Mouse (Mus musculus) CD4-positive helper T cell, adult 2 months (primary cell): ENCODE data around the gene Evl.
"Not testable (repeated sequence)": the region's sequence is repeated elsewhere in the genome, so short reads cannot be mapped to it uniquely, and the experiment has no call there.

Source experiments
- DNase-seq: peaks from one replicate; pipeline ENCODE4 v3.0.0-alpha.2; 2012; ENCODE audit warnings: low read depth, missing footprints, low spot score

The Evl gene

DNA sequence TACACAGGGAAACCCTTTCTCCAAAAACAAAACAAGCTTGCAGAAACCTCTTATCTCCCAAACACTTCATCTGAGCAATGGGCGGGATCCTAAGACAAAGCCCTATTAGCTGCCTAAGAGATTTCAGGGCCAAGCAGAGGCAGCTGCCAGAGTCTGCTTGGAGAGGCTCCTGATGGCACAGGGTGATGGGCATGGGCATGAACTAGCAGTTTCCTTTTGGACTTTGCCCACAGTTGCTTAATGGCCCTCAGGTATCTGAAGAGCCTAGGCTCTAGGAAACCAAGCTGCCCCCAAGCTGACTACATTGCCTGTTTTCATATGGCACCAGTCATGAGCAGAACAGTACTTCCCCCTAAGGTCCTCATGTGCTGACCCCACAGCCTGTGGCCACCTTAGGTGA is 139.7 kb downstream of the Evl start:
- no peak for DNase-seq

DNA sequence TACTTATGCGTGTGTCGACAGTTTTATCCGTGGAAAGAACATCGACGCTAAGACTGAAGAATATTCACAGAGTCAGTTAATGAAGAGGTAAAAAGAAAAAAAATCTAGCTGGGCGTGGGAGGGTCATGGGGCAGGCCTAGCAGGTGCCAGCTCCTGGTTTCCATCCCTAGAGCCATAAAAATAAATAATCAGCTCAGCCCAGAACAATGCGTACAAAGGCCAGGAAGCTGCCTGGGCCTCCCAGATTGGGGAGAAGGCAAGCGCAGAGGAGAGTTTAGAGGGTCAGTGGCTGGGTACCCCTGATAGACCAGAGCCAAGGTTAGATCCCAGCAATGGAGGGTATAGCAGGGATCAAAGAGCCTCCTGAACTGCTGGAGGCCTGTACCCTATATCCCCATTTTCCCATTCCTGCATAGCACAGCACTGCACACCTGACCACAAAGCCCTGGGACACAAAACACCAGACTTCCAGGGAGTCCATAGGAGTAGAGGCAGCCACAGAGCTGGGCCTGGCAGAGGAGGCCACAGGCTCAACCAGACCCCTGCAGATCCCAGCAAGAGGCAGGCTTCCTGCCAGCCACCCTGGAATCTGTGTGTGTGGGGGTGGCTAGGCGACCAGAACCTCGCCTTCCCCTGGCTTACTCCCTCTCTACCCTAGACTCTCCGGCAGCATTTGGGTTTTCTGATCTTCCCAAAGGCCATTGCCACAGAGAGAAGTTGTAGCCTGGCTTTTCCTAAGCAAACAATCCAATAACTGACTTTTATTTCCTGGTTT is 144.4 kb downstream of the Evl start:
- DNase-seq = no peak

DNA sequence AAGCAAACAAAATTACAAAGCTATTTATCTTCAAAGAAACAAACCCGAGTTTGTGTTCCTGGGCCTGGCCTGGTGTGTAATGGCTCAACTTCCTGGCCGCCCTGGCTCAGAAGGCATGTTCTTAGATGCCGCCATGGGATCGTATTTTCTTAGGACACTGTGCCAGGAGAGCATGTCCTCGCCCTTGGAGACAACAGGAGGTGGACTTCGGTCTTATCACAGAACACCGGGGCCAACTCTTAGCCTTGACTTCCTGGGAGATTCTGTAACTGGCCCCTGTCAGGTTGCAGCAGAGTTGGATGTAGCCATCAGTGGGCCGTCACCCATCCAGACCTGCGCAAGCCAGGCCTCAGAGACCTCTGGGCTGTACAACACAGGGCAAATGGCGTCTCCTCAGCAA is 145.1 kb downstream of the Evl start:
- DNase-seq = no peak

DNA sequence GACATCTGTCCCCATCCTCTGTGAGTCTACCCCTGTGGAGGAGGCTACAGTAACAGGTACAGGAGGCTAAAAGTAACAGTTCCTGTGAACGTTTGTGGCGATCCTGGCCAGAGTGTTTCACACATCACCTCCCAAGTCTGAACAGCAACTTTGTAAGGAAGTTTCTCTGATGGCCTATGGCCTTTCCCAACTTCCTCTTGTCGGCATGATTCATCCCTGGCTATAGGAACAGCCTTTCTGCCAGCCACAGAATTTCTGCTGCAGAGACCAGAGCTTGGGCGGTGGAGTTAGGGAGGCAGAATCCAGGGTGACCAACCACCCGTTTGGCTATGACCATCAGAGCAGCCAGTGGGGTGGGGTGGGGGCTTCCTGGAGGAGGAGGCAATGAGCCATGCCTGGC is 145.5 kb downstream of the Evl start:
- DNase-seq = no peak

DNA sequence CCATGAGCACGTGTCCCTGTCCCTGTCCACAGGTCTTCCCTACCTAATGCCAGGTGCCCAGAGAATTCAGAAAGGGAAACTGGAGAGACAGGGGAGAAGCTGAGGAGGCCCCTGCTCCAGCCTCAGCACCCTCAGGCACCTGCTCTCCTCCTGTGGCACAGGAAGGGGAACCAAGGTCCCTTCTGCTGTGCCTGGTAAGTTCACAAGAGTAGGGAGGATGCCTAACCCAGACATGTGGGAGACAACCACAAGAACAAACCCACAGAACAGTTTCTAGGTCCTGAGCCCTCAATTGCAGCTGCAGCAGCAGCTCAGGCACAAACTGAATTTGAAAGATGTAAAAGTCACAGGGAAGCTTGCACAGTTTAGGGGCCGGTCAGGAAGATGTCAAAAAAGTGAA is 146.7 kb downstream of the Evl start:
- no peak for DNase-seq

DNA sequence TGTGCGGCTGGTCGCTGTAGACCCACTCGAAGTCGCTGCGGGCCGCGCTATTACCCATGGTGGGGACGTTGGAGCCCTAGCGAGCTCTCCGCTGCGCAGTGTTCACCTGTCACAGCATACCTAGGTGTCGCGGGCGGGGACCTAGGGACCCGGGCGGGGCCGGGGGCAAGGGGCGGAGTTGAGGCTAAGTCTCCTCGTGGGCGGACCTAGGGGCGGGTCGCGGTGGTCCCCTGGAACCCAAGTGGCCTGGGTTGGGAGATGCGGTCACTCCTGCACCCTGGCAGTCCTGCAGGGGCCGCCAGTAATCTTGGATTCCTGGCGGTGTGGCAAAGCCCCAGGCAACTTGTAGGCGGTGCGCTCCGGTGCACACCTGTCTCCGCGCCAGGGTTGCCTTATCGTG is 147.7 kb downstream of the Evl start, which contains the start of gene Degs2:
TSS of gene Degs2 (minus strand) at position 131 of the 400 bp plus-strand sequence.
- DNase-seq = no peak

DNA sequence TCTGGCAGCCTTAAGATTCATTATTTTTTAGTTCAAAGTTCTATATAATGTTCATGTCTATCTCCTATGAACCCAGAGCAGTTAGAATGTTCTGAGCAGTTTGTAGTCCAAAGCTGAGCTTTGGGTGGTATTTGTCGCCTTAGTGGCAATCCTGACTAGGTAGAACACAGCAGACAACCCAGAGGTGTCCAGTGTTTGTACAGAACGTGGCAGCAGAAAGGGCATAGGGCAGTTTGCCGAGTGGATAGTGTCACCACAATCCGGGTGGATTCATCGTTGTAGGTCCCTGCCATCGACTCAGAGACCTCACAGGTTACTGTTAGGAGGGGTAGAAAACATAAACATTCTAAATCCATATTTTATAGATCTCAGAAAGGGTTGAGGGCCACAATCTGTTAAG is 151.0 kb downstream of the Evl start:
- no peak for DNase-seq

DNA sequence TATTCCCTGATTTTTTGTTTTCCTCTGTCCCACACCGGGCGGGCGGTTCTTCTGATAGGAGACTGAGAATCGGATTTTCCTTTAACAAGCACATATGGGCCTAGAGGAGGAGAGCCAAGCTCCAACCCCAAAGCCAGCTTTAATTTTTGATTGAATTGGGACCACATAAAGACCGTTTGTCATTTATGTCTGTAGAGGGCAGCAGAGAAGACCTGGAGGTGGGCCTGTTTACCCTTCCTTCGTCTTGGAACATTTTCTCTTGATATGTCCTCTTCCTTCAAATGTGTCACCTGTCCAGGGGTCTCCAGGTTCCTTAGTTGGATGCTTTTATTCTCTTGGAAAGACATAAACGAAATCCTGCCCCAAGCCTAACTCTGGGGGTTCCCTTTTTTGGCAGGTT is 151.6 kb downstream of the Evl start:
- peak; percentile 42 for DNase-seq

DNA sequence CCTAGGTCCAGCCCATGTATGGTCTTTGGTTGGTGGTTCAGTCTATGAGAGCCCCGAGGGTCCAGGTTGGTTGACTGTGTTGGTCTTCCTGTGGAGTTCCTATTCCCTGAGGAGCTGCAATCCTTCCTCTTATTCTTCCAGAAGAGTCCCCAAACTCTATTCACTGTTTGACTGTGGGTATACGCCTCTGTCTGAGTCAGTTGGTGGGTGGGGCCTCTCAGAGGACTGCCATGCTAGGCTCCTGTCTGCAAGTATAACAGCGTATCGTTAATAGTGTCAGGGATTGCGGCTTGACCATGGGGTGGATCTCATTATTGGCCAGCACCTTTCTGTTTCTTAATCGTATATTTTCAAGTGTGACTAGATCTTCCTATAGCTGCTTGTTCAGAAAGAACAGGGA is 154.9 kb downstream of the Evl start:
- DNase-seq = no peak

DNA sequence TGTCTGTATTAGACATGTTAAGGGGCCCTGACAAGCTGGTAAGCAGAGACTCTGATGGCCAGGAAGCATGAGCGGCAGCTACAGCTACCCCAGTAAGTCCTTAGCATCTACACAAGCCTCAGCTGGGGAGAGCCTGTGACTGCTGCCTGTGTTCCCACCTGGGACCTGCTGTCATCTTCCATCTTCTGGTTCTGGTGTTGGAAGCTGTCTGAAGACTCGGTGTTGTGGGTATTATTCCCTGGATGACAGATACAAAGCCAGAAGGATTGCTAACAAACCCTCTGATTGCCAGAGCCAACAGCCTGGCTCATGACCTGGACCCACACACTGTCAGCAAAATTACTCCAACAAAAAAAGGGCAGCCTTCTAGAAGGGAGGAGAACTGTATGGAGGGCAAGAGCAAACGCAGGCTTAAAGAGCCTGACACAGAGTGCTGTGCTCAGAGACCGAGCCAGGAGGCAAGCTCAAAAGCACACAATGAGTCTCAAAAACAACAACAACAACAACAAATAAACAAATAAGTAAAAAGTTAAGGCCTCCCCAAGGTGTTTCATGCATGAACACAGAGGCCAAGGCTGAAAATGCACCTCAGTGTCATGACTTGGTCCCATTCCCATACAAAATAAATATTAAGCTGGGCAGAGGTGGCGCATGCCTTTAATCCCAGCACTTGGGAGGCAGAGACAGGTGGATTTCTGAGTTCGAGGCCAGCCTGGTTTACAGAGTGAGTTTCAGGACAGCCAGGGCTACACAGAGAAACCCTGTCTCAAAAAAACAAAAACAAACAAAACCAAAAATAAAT is 155.6 kb downstream of the Evl start:
- no peak for DNase-seq

DNA sequence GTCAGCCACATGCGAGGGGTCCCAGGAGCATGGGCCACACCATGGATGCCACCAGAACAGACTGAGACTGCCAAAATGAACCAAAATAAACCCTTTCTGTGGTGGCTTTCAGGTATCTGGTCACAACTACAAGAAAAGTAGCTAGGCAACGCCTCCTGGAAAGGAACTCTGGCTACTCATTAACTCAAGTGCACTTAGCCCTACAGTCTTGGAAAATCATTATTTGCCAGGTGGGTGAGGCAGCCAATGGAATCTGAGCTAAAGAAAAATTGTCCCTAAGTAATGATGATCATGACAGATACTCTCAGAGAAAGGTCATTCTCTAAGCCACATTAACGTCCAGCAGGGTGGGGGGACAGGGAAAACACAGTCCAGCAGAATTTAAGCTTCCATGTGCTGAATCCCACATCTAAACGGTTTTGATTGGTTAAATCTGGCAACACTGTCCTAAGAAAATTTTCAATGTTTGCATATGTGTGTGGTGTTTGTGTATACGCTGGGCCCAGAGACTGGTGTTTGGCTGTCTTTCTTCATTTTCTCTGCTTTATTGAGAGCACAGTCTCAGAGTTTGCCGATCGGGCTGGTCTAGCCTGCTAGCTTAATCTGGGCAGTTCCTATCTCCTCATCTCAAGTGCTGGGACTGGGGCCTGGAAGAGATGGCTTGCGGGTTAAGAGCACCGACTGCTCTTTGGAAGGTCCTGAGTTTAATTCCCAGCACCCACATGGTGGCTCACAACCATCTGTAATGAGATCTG is 156.5 kb downstream of the Evl start:
- DNase-seq = no peak

DNA sequence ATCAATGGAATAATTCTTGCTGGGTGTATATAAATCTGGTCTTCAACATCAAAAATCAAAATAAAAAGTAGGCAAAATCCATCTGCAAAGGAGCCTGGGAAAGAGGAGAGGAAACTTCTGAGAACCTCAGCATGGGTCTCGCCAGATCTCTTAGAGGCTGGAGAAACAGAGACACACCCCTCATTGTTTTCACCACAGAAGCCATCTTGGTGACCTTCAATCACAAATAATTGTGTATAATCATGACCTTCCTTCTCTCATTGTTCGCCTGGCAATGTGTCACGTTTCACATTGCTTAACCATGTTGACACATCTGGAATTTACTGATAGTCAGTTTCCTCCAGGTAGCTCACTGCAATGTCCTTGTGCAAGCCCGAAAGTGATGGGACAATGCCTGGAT is 158.0 kb downstream of the Evl start:
- DNase-seq = no peak

DNA sequence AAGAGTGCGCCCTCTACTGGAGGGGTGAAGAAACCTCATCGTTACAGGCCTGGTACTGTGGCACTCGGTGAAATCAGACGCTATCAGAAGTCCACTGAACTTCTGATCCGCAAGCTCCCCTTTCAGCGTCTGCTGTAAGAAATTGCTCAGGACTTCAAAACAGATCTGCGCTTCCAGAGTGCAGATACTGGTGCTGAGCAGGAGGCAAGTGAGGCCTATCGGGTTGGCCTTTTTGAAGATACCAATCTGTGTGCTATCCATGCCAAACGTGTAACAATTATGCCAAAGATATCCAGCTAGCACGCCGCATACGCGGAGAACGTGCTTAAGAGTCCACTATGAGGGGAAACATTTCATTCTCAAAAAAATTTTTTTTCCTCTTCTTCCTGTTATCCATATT is 159.5 kb downstream of the Evl start:
- not testable (repeated sequence) for DNase-seq

DNA sequence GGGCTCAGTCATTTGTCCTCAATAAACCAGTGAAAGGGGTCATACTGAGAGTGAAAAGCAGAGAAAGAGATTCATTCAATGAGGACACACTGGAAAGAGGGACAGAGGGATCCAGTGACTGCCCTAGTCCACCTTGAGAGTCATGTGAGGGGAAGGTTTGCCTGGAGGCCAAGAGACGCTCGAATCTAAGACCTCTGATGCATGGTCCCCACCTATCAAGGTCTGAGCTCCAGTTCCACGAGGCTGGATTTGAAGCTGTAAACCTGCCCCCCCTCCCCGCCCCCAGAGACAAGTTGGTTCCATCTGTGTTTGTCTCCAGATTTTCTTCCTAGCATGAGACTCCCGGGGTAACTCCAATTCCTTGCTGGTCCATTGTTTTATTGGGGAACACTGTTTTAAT is 161.3 kb downstream of the Evl start:
- DNase-seq = no peak

DNA sequence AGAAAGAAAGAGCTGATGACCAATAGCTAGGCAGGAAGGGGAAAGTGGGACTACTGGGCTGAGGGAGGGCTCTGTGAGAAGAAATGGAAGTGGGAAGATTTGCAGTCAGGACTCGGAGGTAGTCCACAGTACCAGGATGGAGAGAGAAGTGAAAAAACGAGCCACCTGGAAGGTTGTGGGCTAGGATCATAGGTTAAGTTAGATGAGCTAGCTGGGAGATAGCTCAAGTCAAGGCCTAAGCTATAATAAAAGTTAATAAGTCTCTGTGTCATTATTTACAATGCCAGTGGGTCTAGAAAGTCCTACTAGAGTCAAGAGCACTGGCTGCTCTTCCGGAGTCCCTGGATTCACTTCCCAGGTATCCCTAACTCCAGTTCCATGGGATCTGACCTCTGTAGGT is 164.0 kb downstream of the Evl start:
- DNase-seq = no peak

DNA sequence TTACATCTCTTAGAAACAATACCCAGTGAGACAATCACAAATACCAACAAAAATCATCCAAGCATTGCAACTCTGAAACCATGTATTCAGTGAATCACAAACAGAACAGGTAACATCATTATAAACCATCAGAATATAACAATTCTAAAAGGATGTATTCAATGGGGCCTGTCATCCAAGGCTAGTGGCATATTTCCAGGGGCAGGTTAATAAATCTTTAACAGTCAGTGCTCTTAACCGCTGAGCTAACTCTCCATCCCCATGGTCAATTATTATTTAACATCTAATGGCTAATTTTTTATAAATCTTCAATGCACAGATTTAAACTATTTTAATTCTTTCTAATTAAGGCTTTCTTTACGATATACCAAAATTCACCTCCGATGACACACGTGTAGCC is 167.9 kb downstream of the Evl start:
- no peak for DNase-seq

DNA sequence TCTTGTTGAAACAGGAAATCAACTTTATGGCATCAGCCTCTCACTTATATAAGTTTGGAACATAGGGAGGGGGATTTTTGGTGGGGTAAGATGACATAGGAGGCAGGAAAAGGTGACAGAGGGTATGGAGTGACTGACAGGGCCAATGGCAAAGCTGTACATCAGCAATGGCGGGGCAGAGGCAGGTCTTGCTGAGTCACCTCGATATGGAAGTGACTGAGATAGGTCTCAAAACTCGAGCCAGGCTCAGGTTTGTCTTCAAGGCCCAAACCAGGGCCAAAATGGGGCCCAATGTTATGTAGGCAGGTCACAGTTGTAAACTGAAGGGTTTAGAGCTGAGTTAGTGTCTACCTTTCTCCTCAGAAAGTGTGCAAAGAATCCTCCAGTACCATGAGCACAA is 169.3 kb downstream of the Evl start:
- no peak for DNase-seq

DNA sequence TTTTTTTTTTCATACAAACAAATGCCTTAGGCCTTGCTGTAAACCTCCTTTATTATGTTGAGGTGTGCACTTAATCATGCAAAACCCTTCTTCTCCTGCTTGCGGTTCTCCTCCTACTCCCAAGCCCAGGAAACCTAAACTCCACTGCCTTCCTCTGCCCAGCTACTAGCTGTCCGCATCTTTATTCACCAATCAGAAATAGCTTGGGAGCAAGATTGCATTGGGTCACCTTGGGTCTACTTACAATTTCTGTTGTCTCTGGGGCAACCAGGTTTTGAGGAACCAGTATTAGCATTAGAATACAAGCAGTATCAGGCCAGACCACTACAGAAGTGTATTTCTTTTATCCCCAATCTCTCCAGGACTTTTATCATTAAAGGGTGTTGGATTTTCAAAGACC is 179.9 kb downstream of the Evl start:
- no peak for DNase-seq

DNA sequence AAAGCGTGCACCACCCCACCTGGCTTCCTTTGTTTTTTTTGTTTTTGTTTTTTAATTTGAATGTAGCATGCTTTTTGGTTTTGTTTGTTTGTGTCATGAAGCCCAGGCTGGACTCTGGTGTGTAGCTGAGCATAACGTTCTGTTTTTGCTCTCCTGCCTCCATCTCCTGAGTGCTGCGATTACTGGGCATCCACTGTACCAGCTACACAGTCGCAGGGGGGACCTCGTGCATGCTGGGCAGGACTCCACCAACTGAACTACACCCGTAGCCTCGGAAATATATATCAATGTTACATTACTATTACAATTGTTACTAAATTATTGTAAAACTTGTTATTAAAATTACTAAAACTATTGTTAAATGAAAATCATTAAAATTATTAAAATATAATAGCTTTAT is 183.3 kb downstream of the Evl start:
- no peak for DNase-seq
